Mouse (Mus musculus): ENCODE data around the gene Rtn4r.
"Not testable (repeated sequence)": the region's sequence is repeated elsewhere in the genome, so short reads cannot be mapped to it uniquely, and the experiment has no call there.

Rtn4r gene

GRCm38 (mm10) chr16:18159255-18159654, 31.8 kb downstream of the Rtn4r start:
- no peak for DNase-seq

DNA sequence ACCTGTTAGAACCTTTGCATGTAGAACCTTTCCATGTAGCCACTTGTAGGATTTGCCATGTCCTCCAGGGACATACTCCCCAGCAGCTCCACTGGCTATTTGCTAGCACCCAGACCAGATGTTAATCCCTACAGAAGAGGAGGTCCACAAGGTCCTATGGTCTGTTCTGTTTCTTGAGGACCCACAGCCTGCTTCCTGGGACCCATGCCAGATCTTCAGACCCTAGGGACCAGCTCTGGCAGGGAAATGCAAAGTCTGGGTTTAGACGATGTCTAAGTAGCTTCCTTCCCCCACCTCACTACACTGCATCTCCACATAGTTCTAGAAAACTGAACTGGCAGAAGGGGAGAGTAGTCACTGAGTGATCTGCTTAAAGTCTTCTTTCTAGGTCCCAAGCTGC, 32.3 kb downstream of the Rtn4r start:
- peak; percentile 29 to 47 for DNase-seq

DNA sequence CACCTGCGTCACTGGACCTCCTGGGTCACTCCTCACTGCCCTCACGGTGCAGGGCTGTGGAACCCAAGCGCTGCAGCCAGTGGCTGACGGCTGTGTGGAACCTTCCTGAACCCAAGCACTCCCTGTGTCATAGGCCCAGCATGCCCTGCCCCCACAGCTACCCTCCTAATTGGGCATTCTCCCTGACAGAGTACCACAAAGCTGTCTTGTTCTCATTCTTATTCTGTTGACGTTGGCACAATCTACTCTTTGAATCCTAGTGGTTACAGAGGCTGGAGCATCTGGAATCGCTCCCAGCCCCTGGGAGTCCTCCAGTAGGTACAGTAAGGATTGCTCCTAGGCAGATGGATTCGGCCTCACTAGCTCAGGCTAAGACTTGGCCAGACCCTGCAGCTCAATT, 33.1 kb downstream of the Rtn4r start:
- peak in 1 of 2 experiments; percentile 11 for DNase-seq

- DNase-seq: no peak
These were observed 33.7 kb downstream of the Rtn4r start for GRCm38 (mm10) chr16:18161190-18161589.

DNA sequence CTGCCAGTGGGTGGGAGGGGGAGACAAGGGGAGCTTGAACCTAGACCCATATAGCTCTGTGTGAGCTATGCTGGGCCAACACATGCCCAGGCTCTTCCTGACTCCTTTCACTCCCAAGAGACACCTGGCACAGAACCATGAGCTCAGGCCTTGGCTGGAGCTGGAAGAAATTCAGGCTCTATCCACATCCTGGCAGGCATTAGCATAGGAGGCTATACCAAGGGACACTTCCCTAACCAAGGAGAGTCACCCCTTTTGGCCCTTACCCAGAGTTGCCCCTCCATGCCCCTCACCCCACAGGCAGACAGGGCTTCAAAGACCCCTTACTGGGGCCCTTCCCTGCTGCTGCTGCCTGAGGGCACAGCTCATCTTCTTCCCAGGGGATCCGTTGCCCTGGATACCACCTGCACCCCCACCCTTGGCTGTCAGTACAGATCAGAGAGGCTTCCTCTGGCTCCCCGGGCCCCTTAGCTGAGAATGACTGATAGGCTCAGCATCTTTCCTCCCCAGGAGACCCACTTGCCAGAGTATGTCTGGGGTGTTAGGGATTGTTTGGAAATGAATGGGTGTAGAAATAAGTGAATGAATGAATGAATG, 37.3 kb downstream of the Rtn4r start:
- no peak for DNase-seq

GRCm38 (mm10) chr16:18166613-18167190, 39.3 kb downstream of the Rtn4r start:
- DNase-seq: no peak

DNA sequence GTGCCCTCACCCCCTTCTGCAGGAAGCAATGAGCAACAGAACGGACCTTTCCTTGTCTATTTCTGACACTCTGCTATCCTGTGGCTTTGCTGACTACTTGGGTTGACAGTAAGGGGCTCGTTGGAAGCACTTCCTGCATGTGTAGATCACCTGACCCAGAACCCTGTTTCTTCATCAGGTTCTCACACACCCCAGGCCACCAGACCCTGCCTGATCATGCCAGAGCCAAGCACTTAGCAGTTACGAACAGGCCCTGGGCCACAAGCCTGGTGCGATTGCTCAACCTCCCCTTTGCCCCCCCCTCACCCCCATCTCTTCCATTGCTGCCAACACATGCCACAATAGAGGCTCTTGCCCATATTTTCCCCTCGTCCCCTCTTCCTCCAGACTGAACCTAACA, 41.7 kb downstream of the Rtn4r start:
- no peak for DNase-seq

GRCm38 (mm10) chr16:18169776-18170175, 42.3 kb downstream of the Rtn4r start:
- DNase-seq: no peak

DNA sequence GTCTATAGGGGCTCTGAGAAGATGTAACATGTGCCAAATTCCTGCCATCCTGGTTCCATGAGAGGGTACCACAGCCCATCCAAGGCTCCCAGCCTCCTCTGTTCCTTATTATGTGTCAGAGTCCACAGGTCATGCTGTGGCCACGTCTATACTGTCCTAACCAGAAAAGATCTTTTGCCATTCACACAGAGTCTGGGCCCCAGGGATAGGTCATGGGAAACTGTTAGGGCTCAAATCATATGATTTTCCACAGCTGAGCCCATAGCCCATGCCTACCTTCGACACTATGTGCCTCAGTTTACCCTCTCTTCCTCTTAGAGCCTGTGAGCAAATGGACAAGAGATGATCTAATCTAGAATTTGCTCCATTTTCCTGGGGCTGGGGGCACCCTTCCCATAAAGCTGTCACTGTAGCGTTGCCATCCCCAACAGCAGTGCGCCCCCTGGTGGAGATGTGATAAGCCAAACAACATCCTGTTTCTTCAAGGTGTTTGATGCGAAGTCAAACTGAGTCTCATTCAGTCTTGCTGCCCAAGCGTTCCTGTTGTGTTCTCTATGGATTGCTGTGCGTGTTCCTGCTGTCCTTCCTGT, 44.9 kb downstream of the Rtn4r start:
- DNase-seq: peak; percentile 70 to 94

DNA sequence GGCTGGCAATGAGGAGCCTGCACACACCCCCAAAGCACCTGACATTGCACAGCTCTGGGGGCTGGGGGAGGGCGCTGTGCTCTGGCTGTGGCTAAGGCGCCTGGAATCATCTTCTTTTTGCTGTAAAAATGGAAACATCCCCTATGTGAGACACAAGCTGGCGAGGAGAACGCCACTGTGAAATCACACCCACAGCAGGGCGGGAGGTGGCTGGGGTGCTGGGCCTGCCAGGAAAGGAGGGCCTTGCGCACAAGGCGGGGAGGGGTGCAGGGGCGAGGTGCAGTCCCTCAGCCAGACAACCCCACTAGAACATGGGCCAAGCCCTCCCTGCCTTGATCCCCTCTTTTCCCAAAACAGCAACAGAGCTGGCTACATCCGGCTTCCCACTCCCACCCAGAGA, 45.8 kb downstream of the Rtn4r start:
- no peak for DNase-seq

DNA sequence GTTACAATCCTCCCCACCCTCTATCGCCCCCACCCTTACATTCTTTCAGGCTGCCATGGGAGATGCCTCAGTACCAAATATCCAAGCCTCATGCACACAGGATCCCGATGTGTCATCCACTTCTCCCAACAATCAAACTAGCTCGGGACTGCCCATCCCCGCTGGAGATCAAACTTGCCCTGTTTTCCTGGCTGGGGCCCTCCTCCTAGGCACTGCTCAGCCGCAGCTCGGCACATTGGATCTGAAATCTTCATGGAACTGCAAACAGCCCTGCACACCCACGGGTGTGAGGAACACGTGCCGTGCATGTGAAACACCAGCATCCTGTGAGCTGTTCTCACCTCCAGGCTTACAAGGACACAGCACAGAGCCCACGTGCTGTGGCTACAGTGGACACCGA, 46.3 kb downstream of the Rtn4r start:
- DNase-seq: no peak

DNA sequence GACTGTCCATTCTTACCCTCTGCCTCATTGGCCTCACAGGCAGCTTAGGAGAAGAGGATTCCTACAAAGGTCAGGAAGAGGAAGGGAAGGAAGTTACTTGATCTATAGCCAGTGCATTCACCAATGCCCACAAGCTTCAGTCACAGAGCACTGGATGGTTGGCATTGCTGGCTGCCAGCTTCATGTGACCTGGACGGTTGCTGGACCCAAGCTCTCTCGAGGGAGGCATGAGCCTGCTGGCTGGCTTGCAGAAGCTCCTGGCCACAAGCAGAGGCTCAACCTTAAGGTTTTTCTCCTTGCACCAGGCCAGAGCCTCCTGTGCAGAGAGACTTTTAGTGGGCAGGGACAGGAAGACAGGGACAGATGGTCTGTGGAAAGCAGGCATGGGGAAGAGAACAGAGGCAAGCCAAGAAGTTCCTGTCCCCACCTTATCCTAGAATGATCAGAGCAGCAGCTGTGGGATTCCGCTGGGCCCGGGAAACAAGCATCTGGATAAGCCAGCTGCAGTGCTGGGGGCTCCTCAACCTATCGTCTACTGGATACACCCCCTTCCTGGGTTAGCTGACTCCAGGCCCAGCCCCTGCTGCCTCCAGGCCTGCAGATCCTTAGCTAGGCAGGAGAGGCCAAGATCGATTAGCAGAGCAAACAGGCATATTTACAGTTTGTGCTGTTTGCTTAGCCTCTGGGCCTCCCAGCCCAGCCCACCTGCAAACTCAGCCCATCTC, 48.5 kb downstream of the Rtn4r start:
- no peak for DNase-seq

- peak; percentile 12 to 60 for DNase-seq
These were observed 49.3 kb downstream of the Rtn4r start for GRCm38 (mm10) chr16:18176758-18177157.

DNA sequence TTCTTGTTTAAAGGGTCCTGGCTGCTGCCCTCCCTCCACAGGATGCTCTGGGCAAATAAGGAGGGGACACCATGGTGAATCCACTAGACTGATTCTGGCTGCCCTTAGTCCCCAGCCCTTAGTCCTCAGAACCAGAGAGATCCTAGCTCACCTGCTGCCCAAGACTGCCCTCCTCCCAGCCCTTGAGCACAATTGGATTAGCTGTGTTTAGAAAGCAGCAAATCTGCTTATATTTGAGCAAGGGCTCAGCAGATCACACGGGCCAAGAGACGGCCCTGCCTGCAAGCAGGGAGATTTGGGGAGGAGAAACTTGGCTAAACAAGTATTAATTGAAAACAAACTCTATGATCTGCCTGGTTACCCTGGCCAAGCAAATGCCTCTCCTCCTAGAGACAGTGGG, 52.1 kb downstream of the Rtn4r start:
- no peak for DNase-seq

- no peak for DNase-seq
These were observed 54.0 kb downstream of the Rtn4r start for GRCm38 (mm10) chr16:18181398-18181797.

DNA sequence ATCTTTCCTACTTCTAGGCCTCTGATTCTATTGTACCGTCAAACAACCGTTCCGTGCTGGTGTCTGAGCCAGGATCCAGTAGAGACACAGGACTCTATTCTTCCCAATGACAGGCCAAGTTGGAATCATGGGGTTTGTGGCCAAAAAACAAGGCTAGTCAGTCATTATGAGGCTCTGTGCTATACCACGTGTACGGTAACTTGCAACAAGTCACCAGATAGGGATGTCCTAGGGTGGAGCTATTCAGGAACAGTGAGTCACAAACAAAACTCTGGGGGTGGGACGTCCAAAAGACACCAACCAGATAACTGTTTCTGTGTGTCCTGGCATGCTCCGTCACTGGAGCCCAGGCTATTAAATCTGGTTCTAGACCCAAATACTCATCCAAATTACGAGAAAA, 55.3 kb downstream of the Rtn4r start:
- no peak for DNase-seq

DNA sequence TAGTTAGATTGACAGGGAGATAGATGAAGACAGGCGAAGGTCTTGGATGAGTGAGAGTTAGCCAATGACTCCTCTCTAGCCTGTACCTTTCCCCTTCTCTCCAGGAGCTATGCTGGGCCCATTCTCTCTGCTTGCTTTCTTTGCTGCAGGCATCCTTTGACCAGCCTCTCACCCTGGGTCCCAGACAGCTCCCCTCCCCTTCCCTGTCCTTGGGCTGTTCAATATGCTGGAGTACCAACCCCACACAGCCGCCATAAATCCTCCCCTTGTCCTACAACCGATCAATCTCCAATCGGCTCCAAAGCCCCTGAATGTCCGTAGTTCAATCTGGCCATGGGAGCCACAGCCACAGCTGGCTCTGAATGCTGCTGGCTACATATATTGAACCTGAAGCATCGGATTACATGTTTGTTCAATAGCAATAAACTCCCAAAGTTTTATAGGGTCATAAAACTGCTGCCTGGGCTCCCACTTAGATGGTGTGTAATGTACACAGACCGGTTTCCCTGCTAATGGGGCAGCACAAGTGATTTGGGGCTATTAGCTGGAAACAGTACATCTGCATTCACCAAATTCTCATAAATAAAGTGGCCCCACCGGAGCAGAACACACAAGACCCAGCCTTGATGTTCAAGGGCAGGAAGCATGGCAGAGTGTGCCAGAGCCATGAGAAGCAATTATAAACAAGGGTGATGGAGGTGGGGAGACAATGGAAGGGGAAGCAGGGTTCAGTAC, 58.4 kb downstream of the Rtn4r start:
- no peak for DNase-seq

- no peak for DNase-seq
These were observed 59.4 kb downstream of the Rtn4r start for GRCm38 (mm10) chr16:18186798-18187197.

DNA sequence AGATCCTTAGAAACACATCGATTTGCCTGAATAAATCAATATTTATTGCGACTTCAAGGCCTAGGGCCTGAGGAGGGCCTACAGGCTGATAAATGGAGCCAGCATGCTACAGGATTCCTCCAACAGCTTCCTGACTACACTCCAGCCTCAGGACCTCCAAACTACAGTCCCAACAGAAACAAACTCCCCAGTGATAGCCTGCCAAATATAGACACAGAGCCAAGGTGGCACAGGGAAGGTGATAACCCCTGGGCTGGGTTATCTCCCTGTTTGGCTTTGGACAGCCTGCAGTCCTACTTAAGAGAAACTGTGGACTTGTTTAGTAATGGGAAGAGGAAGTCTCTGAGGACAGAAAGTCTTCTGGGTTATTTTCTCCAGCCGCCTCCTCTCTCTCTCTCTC, 59.8 kb downstream of the Rtn4r start:
- DNase-seq: no peak

DNA sequence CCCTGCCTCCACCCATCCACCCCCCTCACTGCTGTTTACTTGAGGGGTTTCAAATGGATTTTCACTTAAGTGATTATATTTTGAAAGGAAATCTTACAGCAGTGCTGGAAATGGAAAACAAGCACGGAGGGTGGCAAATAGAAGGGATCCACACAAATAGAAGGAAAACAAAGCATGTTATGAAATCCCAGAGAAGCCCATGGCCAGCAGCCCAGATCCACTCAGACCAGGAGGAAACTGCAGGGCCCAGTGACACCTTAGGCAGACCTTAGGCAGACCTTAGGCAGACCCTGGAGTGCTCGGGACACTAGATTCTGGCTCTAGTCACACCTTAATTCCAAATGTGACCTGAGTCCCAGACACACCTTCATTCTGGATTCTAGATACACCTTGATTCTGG, 63.6 kb downstream of the Rtn4r start:
- no peak for DNase-seq

DNA sequence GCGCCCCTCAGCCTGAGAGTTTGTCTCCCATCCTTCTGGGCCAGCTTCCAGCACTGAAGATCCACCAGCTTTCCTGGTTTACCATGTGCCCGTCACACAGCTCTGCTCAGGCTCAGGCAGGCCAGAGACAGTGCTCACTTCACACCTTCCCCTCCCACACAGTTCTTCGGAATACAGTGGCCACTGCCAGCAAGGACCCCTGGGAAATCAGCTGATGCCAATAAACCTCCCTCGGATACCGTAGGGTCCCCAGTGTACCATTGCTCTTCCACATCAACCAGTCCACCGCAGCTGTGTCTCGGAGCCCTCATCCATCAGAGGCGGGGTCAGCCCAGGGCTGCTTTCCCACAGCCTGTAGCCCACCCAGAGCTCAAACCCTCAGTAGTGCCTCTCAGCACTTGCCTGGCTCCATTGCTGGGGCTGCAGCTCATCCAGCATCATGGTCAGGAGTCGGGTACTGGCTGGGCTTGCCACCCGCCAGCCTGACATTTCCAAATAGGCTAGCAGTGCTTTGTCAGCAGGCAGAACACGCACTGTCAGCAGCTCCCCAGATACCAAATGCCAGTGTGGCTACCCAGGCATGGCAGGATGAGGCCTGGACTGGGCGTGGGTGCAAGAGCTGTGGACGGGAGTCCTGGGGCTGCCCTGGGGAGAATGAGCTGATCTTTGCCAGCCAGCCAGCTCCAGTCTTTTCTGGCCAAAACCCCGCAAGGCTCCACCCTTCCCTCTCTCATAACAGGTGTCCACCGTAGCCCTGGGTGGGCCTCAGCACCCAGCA, 67.0 kb downstream of the Rtn4r start:
- DNase-seq: peak; percentile 68 to 77

DNA sequence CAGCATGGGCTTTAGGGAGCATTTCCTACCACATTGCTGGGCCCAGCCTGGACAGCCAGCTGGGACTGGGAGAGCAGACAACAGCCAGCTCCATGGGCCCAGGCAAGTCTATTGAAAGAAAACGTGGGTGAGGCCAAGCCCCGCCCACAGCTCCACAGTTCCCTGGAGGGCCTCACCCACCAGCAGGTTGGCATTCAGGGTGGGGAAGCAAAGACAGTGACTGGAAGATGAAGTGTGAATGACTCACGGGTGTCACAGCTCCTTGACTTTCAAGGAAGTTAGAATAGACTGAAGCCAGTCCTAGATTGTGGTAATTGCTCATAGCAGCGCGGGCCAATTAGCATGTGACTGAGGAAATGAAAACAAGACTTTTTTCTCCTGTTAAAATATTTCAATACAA, 67.6 kb downstream of the Rtn4r start:
- peak; percentile 14 to 34 for DNase-seq

- not testable (repeated sequence) for DNase-seq
These were observed 68.1 kb downstream of the Rtn4r start for GRCm38 (mm10) chr16:18195561-18195960.

Measured in kidney, postnatal 36 days (tissue).